Mouse (Mus musculus): ENCODE data around the gene March1. TPM values are rescaled to one million over a fixed set of nuclear protein-coding genes. Genes with fewer than 3 reads are reported as not detected.

The March1 gene
- total and polyA plus RNA-seq, 3 experiments, result 0.53 to 1.9 (median 1.2) TPM

DNA sequence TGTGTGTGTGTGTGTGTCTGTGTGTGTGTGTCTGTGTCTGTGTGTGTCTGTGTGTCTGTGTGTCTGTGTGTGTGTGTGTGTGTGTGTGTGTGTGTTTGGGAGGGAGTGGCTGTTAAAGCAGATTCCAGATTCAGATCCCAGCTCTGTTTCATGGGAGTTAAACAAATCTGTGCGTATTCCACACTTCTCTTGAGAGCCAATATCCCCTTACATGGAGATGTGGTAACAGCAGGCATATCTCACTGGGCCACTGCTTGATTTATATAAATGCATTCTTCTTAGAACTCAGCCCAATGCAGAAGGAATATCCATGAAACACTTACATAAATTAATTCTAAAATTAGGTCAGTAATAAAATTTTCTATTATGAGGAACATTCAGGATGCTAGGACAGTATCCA, 549.1 kb downstream of the March1 start:
- H3K9ac ChIP-seq (ENCODE audit: low read depth, low read length), result no peak overlapping the region
- no peaks in the 10 kb centered on the region for H3K36me3 ChIP-seq (ENCODE audit: control insufficient read depth, insufficient read depth, low read length)
- no peaks in the 10 kb centered on the region for H3K27me3 ChIP-seq (ENCODE audit: control insufficient read depth, insufficient read depth, low read length)
- intact Hi-C loops (cut with DNase I), result no loop called here
- WGBS, result 82% methylated on average over 1 of the region's 1 CpGs
- no peaks in the 10 kb centered on the region for H3K4me1 ChIP-seq (ENCODE audit: control insufficient read depth, insufficient read depth, low read length)
- H3K27ac ChIP-seq, result no peak overlapping the region
- no peak for TF ChIP-seq CTCF (IDR thresholded peaks at IDR 0.05)
- no peak for TF ChIP-seq POLR2A (IDR thresholded peaks at IDR 0.05; ENCODE audit: insufficient read depth, low read depth, low read length)
- TF ChIP-seq EP300 (IDR thresholded peaks at IDR 0.05; ENCODE audit: insufficient read depth, low read depth, low read length), result no peak
- no peak overlapping the region for H3K4me3 ChIP-seq
- no peaks in the 10 kb centered on the region for H3K79me2 ChIP-seq (replicated peaks; ENCODE audit: control insufficient read depth, insufficient read depth, low read length)
- DNase-seq, result no peak

DNA sequence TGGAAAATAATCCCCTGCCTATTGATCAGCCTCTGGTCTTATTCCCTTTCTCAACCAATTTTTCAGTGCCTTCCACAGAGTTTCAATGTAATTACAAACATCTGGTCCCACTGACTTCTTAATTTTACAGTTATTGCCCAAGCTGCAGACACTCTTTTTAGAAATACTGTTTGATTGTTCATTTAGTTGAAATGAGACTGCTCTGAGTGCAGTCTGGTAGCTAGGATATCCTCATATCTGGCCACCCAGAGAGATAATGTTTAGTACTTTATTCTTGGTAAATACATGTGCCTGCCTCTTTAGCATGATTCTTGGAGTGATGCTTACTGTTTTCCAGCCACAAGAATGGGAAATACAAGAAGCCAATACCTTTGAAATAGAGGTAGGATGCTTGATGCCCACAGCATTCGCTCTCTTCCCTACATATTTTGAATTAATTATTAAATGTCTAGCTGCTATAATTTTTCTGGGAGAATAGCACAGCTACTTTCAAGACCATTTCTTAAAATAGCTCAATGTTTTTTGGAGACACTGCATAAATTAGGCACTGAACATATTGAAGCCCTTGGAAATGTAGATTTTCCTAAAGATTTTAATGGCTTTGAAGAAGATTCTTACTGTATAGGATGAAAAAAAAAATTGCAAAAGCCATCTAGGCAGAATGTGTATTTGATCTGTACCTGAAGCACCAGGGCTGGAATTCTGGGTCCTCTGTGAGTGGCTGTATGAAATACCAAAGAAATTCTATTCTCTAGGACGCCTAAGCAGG, 549.9 kb downstream of the March1 start:
- H3K4me1 ChIP-seq (ENCODE audit: control insufficient read depth, insufficient read depth, low read length), result no peaks in the 10 kb centered on the region
- no peak overlapping the region for H3K9ac ChIP-seq (ENCODE audit: low read depth, low read length)
- no peak overlapping the region for H3K4me3 ChIP-seq
- no peak for DNase-seq
- TF ChIP-seq EP300 (IDR thresholded peaks at IDR 0.05; ENCODE audit: insufficient read depth, low read depth, low read length), result no peak
- no peak for TF ChIP-seq POLR2A (IDR thresholded peaks at IDR 0.05; ENCODE audit: insufficient read depth, low read depth, low read length)
- TF ChIP-seq CTCF (IDR thresholded peaks at IDR 0.05), result no peak
- no peak overlapping the region for H3K27ac ChIP-seq
- WGBS, result 60% methylated on average over 2 of the region's 2 CpGs
- intact Hi-C loops (cut with DNase I), result no loop called here
- no peaks in the 10 kb centered on the region for H3K36me3 ChIP-seq (ENCODE audit: control insufficient read depth, insufficient read depth, low read length)
- no peaks in the 10 kb centered on the region for H3K27me3 ChIP-seq (ENCODE audit: control insufficient read depth, insufficient read depth, low read length)
- H3K79me2 ChIP-seq (replicated peaks; ENCODE audit: control insufficient read depth, insufficient read depth, low read length), result no peaks in the 10 kb centered on the region

DNA sequence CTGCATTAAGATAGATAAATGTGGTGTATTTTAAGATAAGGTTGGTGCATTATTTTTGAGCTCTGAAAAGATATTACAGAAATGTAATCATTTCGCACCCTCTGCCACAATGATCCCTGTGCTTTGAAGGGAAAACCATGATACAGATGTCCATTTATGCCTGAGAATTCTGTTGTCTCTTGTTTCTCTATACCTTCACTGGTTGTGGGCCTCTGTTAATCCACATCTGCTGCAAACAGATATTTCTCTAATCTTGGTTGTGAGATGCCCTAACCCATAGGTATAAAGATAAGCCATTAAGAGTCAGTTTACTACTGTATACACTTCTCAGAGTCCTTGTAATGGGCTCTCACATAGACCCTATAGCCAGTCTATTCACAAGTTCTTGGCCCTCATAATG, 561.6 kb downstream of the March1 start:
- no peaks in the 10 kb centered on the region for H3K27me3 ChIP-seq (ENCODE audit: control insufficient read depth, insufficient read depth, low read length)
- TF ChIP-seq CTCF (IDR thresholded peaks at IDR 0.05), result no peak
- TF ChIP-seq EP300 (IDR thresholded peaks at IDR 0.05; ENCODE audit: insufficient read depth, low read depth, low read length), result no peak
- TF ChIP-seq POLR2A (IDR thresholded peaks at IDR 0.05; ENCODE audit: insufficient read depth, low read depth, low read length), result no peak
- intact Hi-C loops (cut with DNase I), result no loop called here
- H3K9ac ChIP-seq (ENCODE audit: low read depth, low read length), result no peak overlapping the region
- DNase-seq, result no peak
- no peaks in the 10 kb centered on the region for H3K4me1 ChIP-seq (ENCODE audit: control insufficient read depth, insufficient read depth, low read length)
- H3K36me3 ChIP-seq (ENCODE audit: control insufficient read depth, insufficient read depth, low read length), result no peaks in the 10 kb centered on the region
- no peak overlapping the region for H3K27ac ChIP-seq
- WGBS, result 87% methylated on average over 1 of the region's 1 CpGs
- H3K79me2 ChIP-seq (replicated peaks; ENCODE audit: control insufficient read depth, insufficient read depth, low read length), result no peaks in the 10 kb centered on the region
- H3K4me3 ChIP-seq, result no peak overlapping the region

DNA sequence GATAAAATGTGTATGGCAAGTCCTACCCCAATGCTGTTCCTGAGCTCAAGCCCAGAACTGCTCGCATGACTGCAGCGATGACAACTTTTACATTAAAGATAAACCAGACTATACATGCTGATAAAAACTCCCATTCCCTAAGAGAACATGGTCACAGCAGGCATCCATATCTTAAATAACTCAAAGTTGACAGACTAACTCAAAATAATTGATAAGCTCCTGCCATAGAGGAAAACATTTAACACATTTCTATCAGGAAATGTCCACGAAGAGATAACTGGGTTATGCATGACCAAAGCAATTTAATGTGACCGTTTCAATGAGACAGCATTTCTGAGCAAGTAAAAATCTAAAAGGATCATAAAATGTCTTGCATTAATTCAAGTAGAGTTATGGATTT, 563.6 kb downstream of the March1 start:
- Histone ChIP-seq H3K79me2 (replicated peaks; ENCODE audit: control insufficient read depth, insufficient read depth, low read length) (no peaks in the 10 kb centered on the region), H3K36me3 (ENCODE audit: control insufficient read depth, insufficient read depth, low read length) (no peaks in the 10 kb centered on the region), H3K27ac (no peak overlapping the region), H3K4me3 (no peak overlapping the region), H3K4me1 (ENCODE audit: control insufficient read depth, insufficient read depth, low read length) (no peaks in the 10 kb centered on the region), H3K9ac (ENCODE audit: low read depth, low read length) (no peak overlapping the region), H3K27me3 (ENCODE audit: control insufficient read depth, insufficient read depth, low read length) (no peaks in the 10 kb centered on the region)
- DNase-seq, result no peak
- no peak for TF ChIP-seq EP300 (IDR thresholded peaks at IDR 0.05; ENCODE audit: insufficient read depth, low read depth, low read length)
- TF ChIP-seq POLR2A (IDR thresholded peaks at IDR 0.05; ENCODE audit: insufficient read depth, low read depth, low read length), result no peak
- no peak for TF ChIP-seq CTCF (IDR thresholded peaks at IDR 0.05)
- 39% methylated on average over 4 of the region's 4 CpGs for WGBS
- intact Hi-C loops (cut with DNase I), result no loop called here

DNA sequence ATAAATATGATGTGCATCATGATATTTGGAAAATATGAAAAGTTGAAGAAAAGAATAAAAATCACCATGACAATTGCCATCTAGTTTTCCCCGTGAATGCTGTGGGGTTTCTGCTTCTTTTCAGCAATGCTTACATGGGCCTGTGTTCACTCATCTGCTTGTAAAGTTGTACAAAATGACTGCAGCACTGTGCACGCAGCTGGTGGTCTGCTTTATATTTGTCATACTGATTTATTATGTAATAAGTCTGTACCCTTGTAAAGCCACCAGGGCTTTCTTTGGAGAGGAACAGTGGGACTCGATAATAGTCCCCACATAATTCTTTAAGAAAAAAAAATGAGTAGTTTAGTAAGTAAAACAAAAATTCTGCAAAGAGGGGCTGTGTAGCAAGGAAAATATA, 564.6 kb downstream of the March1 start:
- H3K27ac ChIP-seq, result no peak overlapping the region
- H3K4me3 ChIP-seq, result no peak overlapping the region
- H3K27me3 ChIP-seq (ENCODE audit: control insufficient read depth, insufficient read depth, low read length), result no peaks in the 10 kb centered on the region
- intact Hi-C loops (cut with DNase I), result no loop called here
- no peaks in the 10 kb centered on the region for H3K79me2 ChIP-seq (replicated peaks; ENCODE audit: control insufficient read depth, insufficient read depth, low read length)
- TF ChIP-seq POLR2A (IDR thresholded peaks at IDR 0.05; ENCODE audit: insufficient read depth, low read depth, low read length) (no peak), CTCF (IDR thresholded peaks at IDR 0.05) (no peak)
- no peak for DNase-seq
- no peaks in the 10 kb centered on the region for H3K4me1 ChIP-seq (ENCODE audit: control insufficient read depth, insufficient read depth, low read length)
- 53% methylated on average over 3 of the region's 3 CpGs for WGBS
- H3K9ac ChIP-seq (ENCODE audit: low read depth, low read length), result no peak overlapping the region
- H3K36me3 ChIP-seq (ENCODE audit: control insufficient read depth, insufficient read depth, low read length), result no peaks in the 10 kb centered on the region

DNA sequence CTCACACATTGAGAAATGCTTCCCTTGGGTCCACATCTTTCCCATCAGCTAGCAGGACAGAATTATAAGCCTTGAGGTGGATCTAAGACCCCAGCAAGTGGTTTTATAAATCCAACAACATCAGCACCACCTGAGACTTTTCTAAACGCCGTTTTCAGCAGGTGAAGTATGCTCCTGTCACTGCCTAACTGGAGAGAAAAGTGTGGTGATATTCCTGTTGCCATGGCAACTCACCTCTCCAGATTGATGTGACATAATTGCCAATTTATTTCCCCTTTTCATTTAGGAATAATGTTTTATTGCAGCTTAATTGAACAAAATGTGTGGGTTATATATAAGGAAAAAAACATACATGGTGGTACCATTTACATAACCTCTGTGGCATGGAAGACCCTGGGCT, 565.8 kb downstream of the March1 start:
- H3K27me3 ChIP-seq (ENCODE audit: control insufficient read depth, insufficient read depth, low read length), result no peaks in the 10 kb centered on the region
- WGBS, result 68% methylated on average over 2 of the region's 2 CpGs
- intact Hi-C loops (cut with DNase I), result no loop called here

More for the DNA sequence above, 565.8 kb downstream of the March1 start:
- Histone ChIP-seq H3K79me2 (replicated peaks; ENCODE audit: control insufficient read depth, insufficient read depth, low read length) (no peaks in the 10 kb centered on the region), H3K36me3 (ENCODE audit: control insufficient read depth, insufficient read depth, low read length) (no peaks in the 10 kb centered on the region), H3K4me3 (no peak overlapping the region), H3K4me1 (ENCODE audit: control insufficient read depth, insufficient read depth, low read length) (no peaks in the 10 kb centered on the region), H3K9ac (ENCODE audit: low read depth, low read length) (no peak overlapping the region), H3K27ac (no peak overlapping the region)
- no peak for DNase-seq
- TF ChIP-seq CTCF (IDR thresholded peaks at IDR 0.05) (no peak), EP300 (IDR thresholded peaks at IDR 0.05; ENCODE audit: insufficient read depth, low read depth, low read length) (no peak), POLR2A (IDR thresholded peaks at IDR 0.05; ENCODE audit: insufficient read depth, low read depth, low read length) (no peak)

All from heart, adult 2 months (tissue).